Mouse (Mus musculus) mouse embryonic stem cell (cell line): ENCODE data around the gene Ccdc116.

Experiments
- in situ Hi-C, 2 experiments: fragments of 300-500 bp; cut with MboI; formaldehyde crosslinking; loops; 1 replicate in 1 of 2; 3 replicates in 1 of 2; pipeline ENCODE4 v1.14.3; 2019 to 2020; ENCODE audit warnings: low sequenced_read_pairs in 2 of 2, low pct_unique_long_range_greater_than_20kb in 1 of 2, mixed read lengths in 1 of 2; ENCODE audit not compliant: unreplicated experiment in 1 of 2

The Ccdc116 gene

DNA sequence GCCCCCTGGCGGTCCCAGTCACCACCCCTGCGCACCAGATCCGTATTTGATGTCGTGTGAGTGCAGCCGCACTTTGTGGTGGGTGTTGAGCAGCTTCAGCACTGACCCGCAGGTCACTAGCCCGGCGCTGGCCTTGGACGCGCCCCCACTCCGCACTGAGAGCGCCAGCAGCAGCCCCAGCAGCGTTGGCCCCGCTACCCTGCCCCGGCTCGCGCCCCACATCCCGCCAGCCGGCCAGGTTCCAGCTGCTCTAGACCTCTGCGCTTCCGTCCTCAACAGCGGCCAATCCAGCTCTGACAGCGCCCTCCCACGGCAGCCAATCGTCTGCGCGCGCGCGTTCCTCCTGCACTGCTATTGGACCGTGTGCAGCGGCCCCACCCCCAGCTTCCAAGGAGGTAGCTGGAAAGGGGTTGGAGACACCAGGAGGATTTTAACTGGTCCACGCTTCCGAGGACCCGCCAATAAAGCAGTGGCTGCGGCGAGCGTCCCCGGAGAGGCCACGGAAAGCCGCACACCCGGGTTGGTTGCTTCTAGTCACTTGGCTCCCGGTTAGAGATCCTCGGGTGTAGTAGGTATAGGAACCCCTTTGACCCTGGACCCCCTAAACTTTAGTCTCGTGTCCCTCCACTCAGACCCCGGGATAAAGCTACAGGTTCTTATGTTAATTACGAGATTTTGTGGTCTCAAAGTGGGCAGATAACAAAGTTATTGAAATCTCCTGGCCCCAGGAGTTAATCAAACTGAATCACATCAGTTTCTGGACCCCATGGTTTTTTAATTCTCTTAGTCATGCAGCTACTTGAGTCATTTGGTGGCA lies 14.7 kb downstream of the Ccdc116 start, which contains the start of gene Sdf2l1:
Sdf2l1 (minus strand) TSS at position 295 of the 817 bp plus-strand sequence.
- in situ Hi-C loops: no loop called here

DNA sequence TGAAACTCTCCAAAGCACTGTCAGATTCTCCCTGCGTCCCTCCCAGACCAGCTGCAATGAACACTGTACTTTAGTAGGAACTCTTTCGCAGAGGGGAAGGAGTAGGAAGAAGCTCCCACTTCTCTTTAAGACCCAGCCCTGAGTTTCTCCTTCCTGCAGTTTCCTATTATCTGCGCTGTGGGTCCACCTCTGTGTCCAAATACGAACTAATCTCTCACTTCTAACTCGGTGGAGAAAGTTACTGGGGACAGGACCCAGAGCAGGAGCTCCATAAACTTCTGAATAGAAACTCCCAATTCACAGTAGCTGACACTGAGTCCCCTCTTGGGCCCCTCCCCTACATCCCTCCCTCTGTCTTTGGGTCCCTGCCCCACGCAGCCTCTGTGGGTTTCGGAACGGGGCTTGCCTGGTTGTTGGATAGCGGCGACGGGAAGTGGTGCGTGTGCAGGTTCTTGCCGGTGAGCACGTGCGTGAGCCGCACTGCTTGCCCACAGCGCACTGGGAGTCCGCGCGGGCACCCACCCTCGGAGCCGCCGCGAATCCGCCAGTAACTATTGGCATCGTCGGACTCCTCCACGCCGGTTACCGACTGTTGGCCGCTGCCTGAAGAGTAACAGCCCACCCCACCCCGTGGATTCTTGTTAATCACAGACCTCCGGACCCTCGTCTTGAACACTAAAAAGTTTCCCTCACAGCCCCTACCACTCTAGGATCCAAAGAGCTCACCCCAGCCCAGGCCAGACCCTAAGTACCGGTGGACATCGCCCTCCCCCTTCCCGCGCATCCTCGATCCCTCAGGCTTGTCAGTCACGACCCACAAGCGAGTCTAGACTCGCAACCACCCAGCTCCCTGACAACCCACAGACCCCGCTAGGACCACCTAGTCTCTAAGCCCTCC lies 15.6 kb downstream of the Ccdc116 start:
- in situ Hi-C loops: no loop called here

DNA sequence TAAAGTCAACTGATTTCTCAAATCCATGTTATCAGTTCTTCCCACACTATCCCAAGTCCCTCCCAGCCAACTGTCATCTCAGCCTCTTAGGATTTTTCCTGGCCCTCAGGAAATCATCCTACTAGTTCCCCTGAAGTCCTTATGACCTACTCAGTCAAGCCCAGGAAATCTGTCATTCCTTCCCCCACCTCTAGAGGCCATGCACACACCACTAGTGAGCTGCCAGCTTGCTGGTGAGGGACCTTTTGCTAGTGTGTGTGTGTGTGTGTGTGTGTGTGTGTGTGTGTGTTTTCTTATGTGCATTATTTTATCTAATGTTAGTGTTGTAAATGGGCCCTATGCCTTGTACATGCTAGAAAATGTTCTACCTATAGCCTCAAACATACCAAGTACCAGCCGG lies 19.7 kb downstream of the Ccdc116 start:
- in situ Hi-C loops: no loop called here

DNA sequence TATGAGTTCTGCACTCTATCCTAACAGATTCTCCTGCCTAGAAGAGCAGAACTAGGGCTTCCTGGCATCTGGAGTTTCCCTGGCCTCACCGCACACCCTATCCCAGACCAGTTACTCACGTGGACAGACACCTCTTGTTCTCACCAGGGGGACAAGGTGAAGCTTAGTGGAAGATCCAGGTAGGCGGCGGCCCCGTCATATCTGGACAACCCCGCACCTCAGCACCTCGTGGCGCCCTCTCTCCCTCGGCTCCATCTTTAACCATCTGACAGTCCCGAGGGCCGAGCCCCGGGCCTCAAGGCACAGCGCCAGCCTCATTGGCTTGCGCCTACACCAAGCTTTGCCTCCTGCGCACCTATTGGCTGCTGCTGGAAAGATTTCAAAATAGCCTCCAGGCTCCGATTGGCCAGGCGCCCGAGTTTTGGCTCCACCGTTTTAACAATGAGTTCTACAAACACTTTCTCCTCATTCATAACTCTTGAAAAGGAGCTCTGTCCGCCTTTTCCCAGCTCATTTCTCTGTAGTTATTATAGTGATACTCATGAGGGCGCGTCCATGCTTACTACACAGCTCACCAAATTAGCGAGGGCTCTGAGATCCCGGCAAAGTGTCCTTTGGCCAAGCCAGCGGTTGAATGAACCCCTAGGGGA lies 22.0 kb downstream of the Ccdc116 start, which contains the start of gene 2610318N02Rik:
2610318N02Rik (minus strand) TSS at position 297 of the 650 bp plus-strand sequence.
- in situ Hi-C loops: no loop called here

DNA sequence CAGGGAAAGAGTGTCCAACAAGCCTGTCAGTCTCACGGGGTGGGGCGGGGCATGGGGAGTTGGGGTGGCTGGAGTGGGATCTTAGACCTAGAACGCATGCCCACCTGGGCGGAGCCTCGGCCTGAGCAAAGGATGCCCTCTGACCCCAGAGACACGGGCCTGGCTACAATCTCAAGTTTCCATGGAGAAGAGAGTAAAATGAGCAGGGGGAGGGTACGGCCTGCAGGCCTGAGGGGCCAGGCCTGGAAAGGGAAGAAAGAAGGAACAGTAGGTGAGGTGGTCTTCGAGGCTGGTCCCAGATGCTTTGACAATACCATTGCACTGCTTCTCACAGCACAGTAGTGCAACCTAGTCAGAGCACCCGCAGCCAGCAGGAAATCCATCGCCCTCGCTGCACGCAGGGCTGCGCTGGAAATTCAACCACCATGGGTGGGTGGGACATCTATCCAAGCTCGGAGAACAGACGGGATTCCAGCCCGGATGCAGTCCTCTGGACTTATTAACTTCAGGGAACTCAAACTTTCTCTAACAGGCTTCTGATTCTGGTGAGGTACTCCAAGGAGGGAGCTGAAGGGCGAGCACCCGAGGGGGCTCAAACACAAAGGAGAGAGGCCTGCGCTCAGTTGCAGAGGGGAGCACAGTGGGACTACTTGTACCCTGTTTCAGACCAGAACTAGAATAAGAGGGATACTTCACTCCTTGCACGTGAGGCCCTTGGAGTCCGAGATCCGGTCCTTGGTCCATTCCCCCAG lies 22.7 kb downstream of the Ccdc116 start:
- in situ Hi-C loops: no loop called here

DNA sequence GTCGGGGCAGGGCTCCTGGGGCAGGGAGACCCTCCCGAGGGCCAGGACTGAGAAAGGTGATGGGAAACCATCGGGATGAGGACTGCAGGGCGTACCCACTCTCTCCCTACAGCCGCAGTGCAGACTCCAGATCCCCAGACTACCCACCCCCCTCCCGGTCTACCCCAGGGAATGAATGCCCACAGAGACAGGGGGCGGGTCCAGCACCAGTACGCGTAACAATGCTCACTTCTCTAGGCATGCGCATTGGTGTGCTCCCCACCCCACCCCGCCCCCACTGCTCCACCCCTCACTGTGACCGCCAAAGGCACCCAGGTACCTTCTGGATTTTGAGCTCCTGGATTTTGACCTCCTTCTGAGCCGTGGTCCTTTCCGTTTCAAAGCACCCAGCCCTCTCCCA lies 25.5 kb downstream of the Ccdc116 start:
- in situ Hi-C loops: no loop called here

DNA sequence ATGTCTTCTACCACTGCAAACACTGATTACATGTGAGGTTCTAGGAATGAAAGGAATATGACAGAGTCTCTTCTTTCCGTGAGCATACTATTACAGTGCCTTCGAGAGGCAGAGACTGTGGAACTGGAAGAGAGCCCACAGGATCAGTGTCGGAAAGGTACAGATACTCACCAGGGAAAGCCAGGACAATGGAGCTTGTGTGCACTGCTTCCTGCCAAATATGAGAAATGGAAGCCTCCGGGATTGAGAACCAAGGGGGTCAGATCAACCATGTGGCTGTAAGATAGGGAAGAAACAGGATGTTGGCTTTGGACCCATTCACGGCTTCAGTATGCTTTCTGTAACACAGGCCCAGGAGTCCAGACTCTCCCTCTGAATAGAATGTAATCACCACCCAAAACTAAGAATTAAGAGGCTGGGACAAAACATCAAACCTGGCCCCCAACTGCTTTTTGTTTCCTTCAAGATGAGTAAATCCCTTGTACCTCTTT lies 29.7 kb downstream of the Ccdc116 start:
- in situ Hi-C loops: no loop called here

DNA sequence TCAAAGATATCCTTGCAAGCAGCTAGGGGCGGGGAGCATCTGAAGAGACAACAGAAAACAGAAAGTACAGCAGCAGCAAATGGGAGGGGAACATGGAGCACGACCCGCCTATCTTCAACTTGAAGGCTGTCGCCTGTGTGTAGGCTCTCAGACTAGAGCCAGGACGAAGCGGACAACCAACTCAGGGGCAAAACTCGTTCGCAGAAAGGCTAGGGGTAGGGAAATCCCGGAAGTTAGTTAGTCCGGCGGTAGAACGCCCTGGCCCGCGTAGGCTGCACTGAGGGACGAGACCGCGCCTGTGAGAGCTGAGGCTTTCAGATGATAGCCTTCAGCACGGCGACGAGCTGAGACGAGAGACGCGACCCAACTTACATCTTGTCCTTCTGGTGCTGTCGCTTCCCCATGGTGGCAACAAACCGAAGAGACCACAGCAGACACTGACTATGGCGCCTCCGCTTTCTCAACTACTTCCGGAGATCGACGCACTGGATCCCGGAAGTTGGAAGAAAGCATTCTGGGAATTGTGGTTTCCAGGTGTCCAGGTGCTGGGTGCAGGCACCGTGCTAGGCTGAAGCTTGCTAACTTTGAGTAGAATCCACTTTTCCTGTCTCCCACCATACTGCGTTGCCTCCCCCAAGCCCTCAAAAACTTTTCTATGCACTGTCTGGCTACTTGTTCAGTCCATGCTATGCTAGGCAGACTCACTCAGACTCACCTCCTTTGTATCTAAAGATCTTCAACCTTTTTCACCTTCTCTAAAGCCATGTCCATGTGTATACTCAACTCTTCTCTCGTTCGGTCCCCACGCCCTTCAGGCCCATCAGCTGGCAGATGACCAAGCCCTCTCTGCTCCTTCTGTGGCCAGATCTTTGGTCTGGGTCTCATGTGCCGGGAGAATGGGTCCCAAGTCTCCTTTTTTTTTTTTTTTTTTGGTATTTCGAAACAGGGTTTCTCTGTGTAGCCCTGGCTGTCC lies 36.0 kb downstream of the Ccdc116 start, which contains the start of gene Ppil2:
Ppil2 (minus strand) TSS at position 487 of the 973 bp plus-strand sequence.
- in situ Hi-C loops: no loop called here

DNA sequence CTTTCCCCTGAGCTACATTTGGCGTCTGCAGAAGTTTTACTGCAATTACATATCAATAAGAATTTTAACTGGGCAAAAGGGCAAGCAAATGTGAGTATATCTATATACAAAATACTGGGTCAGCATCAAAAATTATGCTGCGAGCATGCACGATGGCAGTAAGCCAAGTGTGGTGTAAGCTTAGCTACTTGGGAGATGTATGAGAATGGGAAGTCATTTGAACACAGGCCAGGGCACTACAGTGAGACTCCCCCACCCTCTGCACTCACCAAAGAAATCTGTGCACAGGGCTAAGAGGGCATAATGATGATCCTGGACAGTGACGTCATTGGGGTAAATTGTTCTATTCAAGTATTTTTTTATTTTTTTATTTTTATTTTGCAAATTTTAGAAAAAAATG lies 42.4 kb downstream of the Ccdc116 start:
- in situ Hi-C loops: no loop called here

DNA sequence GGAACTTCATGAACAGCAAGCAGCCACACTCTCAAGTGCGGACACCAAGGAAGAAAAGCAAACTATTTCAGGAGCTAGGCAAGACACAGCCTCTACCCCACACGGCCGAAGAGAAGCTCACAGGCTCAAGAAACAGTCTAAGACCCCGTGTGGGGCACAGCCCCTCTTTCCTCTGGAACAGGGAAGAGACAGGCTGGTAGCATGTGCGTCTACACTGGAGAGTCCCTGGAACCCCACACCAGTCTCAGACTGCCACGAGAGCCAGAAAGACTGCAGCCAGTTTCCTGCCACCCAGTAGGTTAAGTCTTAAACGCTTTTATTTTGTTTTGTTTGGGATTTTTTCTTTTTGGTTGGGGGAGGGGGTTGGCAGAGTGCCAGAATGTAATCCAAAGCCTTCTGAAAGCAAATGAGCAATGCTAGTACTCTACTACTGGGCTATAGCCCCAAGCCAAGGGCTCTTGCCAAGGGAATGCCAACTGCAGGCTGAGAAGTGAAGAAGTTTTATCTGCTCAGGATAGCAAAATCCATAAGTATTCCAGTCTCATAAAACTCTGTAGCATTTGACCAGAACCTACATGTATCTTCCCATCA lies 44.3 kb downstream of the Ccdc116 start:
- in situ Hi-C loops: no loop called here

DNA sequence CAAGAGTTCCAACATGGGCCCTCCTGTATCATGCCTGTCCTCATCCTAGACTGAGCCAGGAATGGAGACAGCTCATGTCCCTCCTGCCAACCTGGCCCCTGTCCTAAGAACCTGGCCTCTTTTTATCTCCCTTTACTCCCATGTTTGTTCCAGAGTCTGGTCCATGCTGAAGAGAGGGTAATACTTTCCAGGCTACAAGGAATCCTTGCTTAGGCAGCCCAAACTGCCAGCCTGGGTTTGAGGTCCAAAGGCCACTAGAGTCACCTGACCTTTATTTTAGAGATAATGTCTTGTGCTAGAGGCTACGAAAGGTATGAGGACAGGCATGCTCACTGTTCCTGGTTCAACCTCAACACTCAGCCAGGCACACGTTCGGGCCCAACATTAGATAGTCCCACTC lies 50.1 kb downstream of the Ccdc116 start:
- in situ Hi-C loops: no loop called here
